Mouse (Mus musculus) spleen, postnatal 4 days (tissue): ENCODE measurements around the gene Stk39.

Experiments
- DNase-seq, 2 experiments: peaks; one replicate each; pipeline ENCODE4 v3.0.0; 2022; ENCODE audit warnings: low spot score in 2 of 2

Gene Stk39

DNA sequence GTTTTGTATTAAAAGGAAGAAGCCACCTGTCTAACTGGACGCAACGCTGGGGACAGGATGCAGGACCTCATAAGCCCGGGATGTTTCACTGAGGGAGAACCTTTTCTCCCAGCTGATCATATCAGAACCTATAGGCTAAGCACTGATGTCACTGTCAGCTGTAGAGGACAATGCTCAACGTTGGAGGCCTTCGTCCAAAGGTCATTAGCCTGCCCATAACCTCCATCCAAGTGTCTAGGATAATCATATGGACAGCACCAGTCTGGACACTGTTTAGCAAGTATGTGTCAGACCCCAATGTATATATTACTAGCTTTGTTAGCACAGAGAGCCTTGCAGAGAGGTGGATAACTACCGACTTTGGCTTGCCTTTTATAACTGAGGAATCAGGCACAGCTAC lies 51.8 kb downstream of the Stk39 start:
- DNase-seq: no peak

DNA sequence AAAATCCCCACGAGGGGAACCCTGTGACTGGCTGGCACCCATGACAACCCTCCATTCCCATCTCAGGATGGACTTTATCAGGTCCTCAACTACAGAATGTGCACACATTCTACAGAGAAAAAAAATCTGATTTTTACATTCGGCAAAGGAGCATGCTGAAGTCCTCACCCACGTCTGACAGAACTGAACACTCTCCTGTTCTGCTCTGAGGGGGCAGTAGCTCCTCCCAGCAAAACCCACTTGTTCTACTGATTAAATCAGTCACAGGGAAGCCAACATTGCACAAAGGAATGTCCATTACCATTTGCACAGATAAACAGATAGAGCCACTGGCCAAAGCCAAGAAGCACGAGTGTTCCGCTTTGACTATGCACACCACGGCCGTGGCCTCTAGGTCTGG lies 52.3 kb downstream of the Stk39 start:
- DNase-seq: no peak

DNA sequence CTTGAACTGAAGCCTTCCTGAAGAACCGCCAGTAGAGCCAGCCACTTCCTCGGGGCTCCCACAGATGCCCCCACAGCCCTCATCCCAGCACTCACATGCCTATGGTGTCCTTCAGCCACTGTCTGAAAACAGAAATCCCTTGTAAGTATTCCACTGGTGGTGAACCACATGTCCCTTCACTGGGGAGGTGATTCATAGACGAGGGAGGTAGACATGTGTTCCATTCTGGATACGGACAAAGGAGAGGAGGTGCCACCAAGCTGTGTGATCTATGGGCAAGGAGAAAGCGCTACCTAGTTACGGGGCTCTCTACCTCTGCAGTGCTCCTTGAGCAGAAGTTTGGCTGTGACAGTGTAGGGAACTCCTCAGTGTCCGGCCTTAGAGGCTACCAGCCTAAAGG lies 52.9 kb downstream of the Stk39 start:
- DNase-seq: no peak

DNA sequence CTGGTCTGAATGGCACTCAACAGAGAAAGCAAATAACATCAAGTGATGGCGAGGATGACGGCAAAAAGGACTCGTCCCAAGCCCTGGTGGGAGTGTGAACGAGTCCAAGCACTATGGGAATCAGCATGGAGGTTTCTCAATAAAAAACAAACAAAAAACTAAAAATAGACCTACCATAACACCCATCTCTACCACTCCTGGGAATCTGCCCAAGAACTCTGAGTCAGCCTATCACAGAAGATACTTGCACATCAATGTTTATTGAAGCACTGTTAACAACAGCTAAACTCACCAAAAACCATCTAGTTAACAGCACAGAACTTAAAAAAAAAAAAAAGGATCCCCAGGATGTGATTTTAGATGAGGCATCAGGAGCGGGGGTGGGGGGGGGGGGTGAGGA lies 55.0 kb downstream of the Stk39 start:
- DNase-seq: no peak

DNA sequence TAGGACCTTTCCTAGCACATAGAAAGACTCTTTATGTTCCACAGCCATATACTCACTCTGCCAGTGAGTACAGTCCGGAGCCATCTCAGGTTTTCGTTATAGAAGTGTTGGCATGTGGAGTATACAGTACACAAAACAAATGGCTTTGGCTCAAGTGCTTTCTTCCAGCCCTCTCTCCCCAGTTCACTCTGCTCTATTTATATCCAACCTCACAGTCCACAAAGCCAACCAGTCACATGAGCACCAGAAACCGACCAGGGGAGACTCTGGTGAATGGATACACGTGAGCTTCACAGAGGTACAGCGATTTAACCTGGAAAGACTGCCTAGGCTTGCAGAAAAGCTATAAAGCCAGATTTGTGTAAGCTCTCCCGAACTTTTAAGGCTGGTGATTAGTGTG lies 56.4 kb downstream of the Stk39 start:
- no peak for DNase-seq

DNA sequence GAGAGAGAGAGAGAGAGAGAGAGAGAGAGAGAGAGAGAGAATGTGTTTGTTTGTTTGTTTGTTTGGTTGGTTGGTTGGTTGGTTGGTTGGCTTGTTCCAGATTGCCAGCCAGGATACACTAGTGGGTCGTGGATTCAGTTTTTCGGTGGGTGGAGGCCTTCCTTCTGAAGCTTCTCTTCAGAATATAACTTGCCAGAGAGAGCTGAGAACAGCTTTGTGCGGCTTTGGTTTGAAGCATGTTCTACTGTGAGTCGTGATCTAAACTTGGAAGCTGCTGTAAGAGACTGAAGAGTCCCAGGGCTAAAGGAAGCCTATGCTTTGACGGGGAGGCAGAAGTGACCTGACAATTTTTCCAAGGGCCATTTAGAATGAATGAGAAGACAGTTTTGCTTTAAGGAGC lies 59.9 kb downstream of the Stk39 start:
- DNase-seq: no peak

DNA sequence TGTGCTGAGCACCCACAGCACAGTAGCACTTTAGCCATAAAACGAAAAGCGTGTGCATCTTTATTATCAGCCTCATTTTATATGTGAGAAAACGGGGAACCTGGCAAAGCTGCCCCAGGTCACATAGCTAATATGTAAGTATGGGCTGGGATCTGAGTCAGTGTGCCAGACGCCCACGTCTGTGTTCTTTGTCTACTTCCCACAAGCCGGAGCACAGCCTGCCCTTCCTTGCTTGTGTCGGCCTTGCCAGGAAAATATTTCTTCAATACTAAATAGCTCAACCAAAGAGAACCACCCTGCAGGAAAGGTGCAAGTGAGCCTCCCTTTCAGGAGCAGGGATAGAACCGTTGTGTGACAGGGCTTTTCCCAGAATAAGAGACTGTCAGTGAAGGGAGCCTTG lies 60.9 kb downstream of the Stk39 start:
- DNase-seq: no peak

DNA sequence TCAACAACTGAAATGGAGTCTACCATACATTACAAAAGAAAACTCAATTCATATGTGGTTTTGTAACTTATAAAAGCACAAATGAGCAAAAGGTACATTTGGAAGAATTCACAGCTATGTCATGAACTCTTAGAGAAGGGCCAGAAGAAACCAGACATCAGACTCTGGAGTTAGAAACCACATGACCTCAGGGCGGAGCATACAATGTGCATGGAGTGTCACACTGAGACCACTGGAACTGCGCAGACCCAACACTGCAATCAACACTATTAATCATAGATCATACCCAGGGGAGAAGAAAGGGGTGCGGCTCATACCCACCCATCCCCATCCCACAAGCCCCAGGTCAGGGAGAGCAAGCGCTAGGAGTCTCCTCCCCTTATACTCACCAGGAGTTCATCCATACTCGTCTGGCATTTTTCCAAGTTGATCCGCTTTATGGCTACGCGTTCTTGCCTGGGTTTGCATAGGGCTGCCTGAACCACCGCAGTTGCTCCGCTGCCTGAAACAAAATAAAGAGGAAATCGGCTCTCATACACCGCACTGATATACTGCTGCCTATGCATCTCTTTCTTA lies 62.3 kb downstream of the Stk39 start:
- DNase-seq: no peak

DNA sequence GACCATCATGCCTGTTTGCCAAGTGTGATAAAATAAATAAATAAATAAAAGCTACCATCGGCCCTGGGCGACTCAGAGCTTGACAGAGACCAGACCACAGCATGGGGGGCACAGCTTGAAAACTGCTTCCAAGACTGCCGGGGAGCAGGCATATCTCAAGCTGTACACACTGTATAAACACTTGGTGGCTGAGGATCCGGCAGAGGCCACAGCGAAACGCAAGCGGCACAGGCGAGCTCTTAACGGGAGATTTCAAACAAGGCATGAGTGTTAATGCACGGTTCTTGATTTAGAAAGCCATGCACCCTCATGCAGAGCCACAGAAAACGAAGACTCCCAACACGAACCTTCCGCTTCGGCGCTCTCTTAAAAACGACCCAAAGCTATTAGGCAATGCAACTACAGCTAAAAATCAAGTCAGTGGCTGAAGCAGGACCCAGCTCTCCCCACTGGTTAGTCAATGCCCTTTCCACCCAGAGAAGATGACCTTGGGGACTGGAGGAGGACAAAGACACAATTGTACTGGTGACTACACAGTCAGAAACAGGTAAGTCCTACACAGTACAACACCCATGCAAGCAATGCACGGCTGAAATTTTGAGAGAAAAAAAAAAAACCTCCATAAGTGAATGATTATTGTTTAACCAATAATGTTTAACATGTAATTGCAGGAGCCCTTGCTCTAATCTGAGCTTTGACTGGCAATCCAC lies 63.6 kb downstream of the Stk39 start:
- no peak for DNase-seq

DNA sequence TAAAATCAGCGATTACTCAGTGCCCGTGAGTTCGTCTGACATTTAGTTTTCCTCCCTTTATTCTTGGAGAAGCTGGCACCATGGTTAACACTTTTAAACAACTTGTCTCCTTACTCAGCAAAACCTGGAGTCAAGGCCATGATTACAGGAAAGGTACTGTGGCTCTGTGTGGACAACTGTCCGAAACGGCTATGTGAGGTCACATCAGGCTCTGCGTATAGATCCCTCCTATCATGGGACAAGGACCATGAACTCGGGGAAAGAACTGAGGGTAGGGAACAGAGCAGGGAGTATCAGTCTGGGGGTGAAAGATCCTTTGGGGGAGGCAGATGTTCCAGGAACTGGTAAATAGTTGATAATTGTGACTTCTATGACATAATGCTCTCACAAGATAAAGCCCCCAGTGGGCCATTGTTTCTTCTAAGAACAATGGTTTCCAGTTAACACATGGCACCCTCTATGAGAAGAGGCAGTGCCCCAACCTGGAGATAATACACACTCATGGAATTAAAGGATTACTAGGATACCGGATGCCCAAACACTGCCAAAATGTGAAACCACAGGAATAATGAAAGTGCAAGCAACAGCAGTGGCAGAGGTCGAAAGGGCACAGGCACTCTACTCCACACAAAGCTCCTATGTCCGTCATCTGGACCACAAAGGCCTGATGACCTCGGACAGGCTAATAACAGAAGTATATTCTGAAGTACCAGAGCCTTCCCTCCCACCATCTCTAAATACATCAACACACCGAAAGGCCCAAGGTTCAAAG lies 64.7 kb downstream of the Stk39 start:
- DNase-seq: no peak

DNA sequence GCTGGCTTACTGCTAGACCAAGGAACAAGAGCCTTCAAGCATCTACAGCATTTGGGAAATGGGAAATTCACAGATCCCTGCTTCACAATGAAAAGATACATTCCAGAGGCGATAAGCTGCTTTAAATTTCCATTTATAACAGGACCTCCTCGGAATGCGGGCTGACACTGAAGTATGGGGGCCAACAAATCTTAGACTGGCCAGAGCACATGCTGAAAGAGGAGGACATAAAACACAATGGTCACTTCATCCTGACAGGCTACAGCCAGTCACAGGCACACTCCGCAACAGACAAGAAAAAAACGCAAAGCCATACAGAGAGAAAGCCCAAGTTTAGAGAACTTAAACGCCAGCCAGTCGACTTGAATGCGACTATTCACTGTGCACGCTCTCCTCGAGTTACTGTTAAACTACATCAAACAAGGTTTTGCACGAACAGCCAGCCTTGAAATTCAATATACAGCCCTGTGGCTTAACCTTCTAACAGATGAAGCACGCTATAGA lies 65.4 kb downstream of the Stk39 start:
- no peak for DNase-seq

DNA sequence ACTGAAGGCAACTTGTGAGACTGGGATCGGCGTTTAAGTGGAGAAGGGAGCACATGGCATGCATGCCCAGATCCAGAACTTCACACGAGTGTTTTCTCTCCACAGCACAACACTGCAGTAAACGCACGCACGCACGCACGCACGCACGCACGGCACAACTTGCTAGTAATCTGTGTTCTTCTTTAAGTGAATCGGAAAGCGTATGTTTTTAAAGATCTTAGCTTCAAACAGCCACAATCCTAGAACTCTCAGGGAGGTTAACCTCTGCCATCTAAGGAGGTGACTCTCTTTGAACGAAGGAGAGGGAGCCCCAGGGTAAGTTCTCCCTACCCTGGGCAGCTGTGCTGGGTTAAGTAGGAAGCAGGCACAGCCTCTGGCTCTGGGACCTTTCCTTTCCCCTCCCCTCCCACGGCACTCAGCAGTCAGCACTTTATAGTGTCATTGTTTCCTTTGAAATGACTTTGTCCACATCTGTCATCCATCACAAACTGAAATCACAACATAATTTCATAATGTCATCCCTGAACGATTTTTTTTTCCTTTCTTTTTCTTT lies 66.8 kb downstream of the Stk39 start:
- DNase-seq: no peak

DNA sequence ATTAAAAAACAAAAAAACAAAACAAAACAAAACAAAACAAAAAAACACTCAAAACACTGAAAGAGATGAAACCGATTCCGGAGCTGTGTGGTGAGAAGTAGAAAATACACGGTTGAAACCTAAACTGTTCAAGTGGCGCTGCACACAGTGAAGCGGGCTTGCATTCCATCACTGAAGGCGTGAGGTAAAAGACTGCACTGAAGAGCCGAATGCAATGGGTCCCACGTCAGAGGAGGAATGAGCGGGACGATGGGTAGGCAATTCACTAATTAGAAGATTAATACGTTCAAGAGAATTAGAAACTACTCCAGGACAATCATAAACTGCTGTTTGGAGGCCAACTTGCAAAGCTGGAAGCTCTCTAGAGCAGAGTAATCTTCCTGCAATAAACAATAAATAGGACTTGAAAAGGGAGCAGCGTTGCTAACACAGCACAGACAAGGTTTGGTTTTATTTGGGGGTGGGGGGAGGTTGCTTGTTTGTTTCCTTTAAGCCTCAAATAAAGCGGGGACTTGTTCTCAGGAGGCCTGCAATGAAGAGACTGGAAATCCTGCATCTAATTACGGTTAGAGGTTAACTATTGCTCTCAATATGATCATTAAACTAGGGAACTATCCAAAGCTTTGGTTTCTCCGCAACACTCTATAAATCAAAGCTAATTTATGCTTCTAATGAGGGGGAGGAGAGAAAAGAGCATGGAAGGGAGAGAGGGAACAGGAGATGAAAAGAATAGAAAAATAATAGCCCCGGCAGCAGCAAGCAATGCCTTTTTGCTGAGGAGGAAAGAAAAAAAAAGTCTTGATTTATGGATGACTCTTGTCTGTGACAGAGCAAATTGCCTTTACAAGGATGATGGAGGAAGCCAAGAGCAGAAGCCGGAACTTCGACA lies 67.5 kb downstream of the Stk39 start:
- no peak for DNase-seq

DNA sequence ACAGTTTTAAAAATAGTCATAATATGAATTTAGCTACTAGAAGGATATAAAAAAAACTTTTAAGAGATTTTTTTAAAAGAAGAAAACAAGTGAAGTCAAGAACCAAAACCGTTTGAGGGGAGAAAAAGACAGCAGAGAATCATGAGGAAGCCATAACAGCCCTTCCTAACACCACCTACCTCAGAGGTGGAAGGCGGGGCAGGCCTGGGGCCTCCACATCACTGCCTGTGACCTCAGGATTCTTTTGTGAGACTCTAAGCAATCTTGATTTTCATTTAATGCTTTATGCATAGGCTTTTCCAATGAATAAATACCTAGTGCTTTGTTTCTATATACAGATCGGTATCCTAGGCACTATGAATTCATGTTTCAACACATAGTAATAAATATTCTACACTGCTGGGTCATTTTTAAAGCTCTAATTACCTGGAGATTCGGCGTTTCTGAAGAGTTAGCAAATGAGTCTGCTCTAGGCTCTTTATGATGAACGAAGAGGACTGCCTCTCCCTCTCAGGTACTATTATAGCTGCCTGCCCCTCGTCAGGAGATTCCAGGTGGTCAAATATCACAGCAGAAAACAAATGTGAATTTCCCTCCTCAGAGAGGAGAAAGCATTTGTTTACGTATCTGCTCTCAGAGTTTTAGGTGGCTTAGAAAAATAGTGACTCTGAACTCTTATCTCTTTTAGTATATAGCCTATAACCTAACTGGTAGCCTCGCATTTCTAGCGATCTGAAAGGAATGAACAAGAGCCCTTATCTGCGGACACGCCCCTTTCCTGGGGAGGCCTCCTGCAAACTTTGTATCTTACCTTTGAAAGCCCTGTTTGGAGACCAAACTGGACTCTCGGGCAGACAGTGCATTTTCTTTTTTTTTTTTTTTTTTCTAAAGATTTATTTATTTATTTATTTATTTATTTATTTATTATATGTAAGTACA lies 78.2 kb downstream of the Stk39 start:
- no peak for DNase-seq

DNA sequence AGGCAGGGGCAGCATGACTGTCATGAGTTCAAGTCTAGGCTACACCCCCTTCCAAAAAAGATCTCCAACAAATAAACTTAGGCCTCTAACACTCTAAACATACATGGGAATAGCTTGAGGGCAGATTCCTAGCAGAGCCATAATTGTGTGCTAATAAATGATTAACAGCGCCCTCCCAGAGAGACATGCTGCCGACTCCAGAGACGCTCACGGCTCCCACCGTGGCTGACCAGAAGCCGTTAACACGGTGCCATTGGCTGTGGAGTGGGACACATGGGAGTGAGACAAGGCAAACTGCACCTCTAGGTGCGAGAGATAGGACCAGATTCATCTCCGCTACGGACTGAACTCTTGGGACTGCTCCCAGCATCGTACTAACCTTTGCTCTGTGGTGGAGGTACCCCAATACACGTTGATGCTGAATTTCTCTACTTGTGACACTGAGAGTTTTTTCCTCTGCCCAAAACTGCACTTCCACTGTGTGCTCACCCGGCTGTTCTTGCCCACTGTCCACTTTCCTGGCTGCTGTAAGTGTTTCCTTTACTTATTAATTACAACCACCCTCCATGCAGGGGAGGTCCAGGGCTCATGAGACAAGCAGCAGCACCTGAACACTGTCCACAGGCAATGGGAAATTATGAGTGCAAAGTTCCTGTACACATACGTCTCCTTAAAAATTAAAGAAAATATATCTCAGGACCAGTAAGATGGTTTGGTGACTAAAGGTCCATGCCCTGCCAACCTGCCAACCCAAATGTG lies 84.1 kb downstream of the Stk39 start:
- no peak for DNase-seq

DNA sequence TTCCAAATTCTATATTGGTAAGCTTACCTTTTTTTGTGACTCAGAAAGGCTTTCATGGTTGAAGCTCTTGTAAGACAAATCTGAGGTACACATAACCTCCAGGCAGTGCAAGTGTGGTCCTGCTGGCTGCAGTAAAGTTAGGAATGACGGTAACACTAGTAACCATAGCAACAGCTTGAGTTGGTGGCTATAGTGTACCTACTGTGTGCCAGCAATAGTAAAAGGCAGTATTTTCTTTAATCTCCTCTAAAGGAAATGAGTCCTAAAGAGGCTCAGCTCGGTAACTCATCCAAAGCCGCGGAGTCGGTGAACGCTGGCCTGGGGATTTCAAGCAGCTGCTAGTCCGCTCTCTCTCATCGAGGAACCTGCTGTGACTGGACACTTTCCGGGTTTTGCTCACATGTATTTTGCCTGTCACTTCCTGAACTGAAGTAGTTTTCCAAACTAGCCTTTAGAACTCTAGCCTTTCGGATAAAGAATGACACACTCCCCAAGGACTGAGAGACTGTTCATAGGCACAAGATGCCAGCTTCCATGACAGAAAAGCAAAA lies 85.7 kb downstream of the Stk39 start:
- DNase-seq: no peak

DNA sequence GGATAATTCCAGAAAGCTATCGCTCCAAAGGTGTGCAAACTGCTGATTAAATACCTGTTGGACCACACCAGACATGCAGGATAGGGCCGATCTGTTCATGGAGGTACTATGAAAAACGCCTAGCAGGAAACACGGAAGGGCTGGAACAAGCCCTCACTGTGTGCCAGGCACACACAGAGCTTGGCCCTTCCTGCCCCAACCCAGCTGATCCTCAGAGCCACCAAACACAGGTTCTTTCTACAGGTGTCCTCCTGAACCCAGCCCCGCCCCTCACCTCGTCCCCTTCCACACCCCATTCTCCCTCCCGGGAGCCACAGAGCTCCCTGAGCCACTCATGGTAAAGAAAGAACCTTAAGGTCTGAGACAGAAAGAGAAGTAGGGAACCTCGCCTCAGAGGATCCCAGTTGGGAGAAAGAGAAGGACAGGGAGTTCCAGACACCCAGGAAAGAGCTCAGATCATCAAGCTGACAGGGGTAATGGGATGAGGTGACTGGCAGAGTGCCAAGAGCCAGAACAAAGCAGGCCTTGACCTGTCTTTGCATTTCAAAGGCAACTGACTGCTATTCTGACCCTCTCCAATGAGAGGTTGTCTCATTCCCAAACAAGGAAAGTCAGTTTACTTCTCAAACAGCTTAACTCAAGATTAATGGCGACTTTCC lies 86.3 kb downstream of the Stk39 start:
- DNase-seq: no peak

DNA sequence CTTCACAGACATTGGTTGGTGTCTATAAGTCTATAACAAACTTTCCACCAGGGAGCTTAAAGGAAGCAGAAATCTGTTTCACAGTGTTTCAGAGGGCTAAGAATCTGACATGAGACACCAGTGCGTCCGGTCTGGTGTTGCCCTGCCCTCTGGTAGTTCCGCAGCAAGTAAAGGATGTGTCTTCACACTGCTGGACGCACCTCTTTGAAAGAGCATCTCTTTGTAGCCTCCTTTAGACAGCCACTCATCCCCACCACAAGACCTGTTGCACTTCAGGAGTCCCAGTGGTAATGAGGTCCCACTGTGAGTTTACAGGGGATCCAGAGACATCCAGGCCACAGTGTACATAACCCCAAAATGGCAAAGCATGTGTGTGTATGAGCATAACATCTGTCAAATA lies 88.1 kb downstream of the Stk39 start:
- no peak for DNase-seq
